Mouse (Mus musculus) gastrocnemius, postnatal 4 days (tissue): Measurements from ENCODE around the gene Rhbg. TPM values are rescaled to one million over a fixed set of nuclear protein-coding genes. Genes with fewer than 3 reads are reported as not detected.

Source experiments
- DNase-seq, 2 experiments: peaks; one replicate each; pipeline ENCODE4 v3.0.0; 2021 to 2022; ENCODE audit warnings: low spot score in 2 of 2, mixed read lengths in 2 of 2
- total RNA-seq, 2 experiments: library from RNA; stranded (reverse); gene quantifications; 2 replicates each; pipeline ENCODE4 v1.2.3; 2021

Gene Rhbg
- total RNA-seq, 2 experiments from 2014 or later = 0.16 TPM; not detected in 1

DNA sequence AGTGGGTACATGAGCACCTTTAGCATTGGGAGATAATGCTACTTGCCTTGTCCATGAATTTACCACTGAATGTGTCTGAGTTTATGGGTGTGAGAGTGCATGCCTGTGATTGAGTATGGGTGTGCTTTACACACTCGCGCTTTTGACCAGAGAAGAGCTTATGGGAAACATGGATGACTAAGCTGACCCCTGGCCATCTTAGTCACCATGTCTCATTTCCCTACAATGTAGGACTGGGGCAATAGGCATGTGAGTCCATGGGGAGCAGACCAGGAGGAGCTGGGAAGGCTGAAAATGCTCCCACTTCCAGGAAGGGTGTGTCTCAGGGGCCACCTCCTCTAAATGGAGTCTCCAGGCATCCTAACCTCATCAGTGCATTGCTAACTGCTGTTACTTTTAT is 44.4 kb downstream of the Rhbg start:
- no peak for DNase-seq

DNA sequence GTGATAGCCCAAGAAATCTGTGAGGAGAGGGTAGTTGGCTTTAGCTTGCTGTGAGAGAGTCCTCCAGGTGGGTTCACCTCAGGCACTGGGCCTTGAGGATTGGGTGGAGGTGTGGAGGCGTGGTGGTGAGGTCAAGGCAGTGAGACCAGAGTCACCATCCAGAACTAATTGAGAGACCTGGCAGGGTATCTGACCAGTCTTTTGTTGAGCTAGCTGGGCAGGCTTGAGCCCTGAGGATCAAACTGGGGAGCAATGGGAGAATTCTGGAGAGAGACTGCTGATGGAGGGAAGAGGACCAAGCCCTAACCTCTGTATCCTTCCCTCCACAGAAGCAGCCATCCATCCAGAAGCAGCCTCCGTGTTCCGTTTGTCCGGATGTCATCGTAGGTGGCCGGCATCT is 45.2 kb downstream of the Rhbg start:
- DNase-seq = no peak

- no peak for DNase-seq
These were observed 46.2 kb downstream of the Rhbg start for GRCm38 (mm10) chr3:88208226-88208720.

DNA sequence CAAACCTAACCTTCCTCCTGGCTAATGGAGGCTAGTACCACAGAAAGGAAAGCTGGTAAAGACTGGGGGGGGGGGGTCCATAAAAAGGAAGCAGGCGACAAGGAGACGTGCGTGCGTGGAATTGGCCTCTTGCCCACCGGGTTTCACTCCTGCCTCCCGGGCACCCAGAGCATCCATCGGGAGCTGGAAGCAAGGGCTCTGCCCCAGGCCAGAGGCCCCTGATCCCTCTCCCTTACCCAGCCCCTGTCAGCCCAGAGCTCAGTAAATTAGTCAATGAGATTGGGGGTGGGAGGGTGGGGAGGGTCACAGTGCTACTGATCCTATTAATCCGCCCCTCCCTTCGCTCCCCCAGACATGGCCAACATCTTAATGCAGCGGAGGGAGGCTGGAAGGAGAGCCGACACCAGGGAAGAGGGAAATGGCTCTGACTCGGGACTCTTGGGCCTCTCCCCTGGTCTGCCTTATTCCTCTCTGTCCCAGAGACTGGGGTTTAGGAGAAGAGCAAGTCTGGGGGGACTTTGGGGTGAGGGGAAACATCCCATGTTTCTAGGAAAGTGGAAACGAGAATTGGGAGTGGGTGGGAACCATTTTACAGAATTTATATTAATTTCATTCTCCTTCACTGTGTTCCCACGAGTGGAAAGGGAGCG is 46.9 kb downstream of the Rhbg start:
- DNase-seq = no peak

DNA sequence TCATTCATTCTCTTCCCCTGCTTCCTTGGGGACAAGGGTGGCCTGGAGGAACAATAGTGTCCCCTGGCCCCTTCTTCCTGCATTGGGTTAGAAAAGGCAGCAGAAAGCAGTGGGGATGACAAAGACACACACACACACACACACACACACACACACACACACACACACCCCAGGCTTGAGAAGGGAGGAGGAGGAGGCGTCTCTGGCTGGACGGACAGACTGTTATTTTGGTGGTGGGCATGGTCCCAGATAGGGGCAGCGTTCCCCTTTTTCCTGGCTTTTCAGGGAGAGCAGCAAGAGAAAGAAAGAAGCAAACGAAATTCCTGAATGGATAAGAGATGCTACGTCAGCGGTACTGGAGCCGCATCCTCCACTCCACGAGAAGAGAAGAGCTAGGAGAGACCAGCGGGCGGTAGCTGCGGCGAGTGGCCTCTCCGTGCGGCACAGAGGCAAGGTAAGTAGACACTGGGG is 47.6 kb downstream of the Rhbg start:
- DNase-seq = no peak

DNA sequence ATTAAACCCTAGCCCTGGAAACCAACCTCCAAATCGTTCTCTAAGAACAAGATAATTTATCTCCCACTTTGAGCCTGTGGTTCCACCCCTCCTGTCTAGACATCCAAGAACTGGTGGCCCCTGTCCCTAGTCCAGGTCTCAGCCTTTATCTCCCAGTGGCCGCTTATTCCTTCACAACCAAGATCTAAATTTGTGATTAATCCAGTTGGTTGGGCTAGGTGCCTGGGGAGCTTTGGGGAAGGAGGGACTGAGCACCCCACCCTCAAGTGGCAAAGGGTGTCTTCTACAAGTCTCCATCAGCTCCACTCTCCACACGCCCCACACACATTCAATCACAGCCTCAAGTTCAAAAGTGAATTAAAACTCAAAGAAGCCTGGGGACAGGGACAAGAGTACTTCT is 48.0 kb downstream of the Rhbg start:
- no peak for DNase-seq

- no peak for DNase-seq
These were observed 48.7 kb downstream of the Rhbg start for GRCm38 (mm10) chr3:88205563-88206491.

- DNase-seq = no peak
These were observed 49.3 kb downstream of the Rhbg start for GRCm38 (mm10) chr3:88205176-88205562.

DNA sequence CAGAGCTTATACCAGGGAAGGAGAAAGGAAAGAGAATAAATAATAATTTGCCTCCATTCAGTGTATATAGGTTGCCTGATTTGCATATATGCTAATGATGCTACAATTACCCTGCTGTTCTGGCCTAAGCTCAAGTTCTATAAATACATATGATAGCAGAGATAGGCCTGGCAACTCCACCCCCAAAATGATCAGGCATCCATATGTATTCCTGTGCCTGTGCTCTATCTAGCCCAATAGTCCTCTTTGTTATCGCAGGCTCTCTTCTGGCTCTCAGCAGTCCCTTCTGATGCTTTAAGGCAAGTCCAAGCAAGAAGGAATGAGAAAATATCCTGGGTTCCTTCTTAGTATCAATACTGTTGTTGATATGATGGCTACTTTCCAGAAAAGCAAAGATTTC is 49.8 kb downstream of the Rhbg start:
- DNase-seq = no peak

- DNase-seq = no peak
These were observed 50.4 kb downstream of the Rhbg start for GRCm38 (mm10) chr3:88203999-88204700.

DNA sequence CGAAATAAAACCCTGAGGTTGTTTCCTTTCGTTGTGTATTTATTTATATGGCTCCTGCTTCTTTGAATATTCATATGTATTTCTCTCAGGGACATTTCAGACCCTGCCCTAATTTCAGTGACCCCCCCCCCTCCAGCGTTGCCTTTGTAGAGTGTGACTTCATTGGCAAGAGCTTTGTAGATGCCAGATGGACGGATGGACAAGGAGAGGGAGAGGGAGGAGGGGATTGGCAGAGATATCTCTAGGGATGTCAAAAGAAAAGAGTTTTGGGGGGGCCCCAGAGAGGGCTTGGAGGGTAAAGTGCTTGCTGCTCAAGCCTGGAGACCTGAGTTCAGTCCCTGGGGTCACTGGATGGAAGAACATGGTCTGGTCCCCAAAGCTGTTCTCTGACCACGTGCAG is 51.1 kb downstream of the Rhbg start:
- no peak for DNase-seq

DNA sequence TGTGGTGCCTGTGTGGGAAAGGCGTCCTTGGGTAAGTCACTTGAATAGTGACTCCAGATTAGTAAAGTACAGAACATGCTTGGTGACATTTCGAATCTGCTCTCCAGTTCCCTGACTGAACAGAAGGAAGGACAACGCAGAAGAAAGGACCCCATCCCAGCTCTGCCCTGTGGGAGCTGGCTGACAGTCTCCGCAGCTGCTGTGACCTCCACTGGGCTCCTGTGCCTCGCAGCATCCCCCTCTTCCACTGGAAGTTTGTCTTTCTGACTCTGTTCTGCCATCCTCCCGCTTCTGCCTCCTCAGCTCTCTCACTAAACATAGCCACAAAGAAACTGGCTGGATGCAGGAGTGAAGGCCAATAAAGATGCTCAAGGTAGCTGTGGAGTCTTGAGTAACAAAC is 51.5 kb downstream of the Rhbg start:
- no peak for DNase-seq

DNA sequence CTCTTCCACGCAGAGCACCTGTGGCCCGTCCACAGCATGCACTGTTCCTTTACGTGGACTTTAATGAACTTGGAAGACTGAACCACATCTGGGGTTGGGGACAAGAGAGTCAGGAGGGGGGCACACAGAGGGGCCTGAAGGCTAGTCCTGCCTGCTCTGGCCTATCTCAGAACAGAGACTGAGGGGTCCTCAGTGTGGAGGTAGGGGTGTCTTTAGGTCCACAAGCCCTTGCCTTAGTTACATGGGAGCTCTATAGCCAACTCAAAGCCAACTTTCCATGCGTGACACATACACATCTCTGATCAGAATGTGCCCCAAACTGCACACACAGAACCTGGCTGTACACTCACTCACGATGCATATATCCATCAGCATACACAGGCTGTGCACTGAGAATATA is 52.9 kb downstream of the Rhbg start:
- no peak for DNase-seq

- no peak for DNase-seq
These were observed 53.6 kb downstream of the Rhbg start for GRCm38 (mm10) chr3:88200972-88201330.

- DNase-seq = no peak
These were observed 54.1 kb downstream of the Rhbg start for GRCm38 (mm10) chr3:88200161-88200971.

GRCm38 (mm10) chr3:88199541-88200110 is 54.9 kb downstream of the Rhbg start:
- no peak for DNase-seq

- DNase-seq = no peak
These were observed 55.9 kb downstream of the Rhbg start for GRCm38 (mm10) chr3:88198505-88199020.

DNA sequence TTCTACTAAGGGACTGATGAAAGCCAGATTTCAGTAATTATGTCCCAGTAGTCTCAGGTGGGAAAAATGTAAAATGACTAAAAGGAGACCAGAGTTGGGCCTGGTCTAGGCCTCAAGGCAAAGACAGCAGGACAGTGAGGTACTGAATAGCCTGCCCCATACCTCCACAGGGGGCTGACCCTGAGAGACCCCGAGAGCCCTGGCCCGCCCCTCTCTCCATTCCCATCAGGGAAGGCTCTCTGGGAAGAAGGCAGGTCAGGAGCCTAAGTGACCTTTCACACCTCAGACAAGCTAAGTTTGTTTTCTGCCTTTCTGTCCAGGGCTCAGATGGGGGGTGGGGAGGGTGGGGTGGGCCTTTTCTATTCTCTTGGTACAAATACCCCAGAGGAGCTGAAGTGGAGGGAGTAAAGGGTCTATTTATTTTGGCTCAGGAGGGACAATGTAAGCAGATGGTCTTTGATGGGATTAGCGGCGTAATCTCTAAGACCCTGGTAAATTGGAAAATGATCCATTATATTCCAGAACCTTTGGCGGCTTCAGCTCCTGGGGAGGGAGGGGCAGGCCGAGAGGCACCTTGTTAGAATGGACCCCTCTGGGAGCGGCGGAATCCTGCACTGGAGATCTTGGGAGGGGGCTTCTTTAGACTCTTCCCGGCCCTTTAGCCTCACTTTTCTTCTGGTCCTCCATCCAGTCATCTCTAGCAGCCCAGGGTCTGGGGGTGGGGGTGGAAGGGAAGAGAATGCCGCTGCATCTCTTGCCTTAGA is 56.6 kb downstream of the Rhbg start:
- no peak for DNase-seq
